Mouse (Mus musculus) brown adipose tissue, adult 24 weeks (tissue): ENCODE measurements around the gene Tnfrsf25. TPM values are rescaled to one million over a fixed set of nuclear protein-coding genes. Genes with fewer than 3 reads are reported as not detected.
A peak's percentile ranks its signal among the peaks of the same experiment; 100 is the strongest.

Experiments used
- H3K27ac ChIP-seq: fragments of 200-500 bp; replicated peaks from 2 replicates; pipeline ENCODE4 v1.5.1; 2012; ENCODE audit warnings: low read depth, mild to moderate bottlenecking, low read length
- H3K4me1 ChIP-seq: fragments of 200-500 bp; 2 replicates; pipeline ENCODE4 v1.6.1; 2012; ENCODE audit warnings: low read length, mixed read lengths; ENCODE audit not compliant: control insufficient read depth, insufficient read depth, insufficient read length
- H3K4me3 ChIP-seq: fragments of 200-500 bp; 2 replicates; pipeline ENCODE4 v1.5.1; 2012; ENCODE audit warnings: low read depth, mild to moderate bottlenecking, low read length, moderate library complexity; ENCODE audit not compliant: insufficient read depth
- polyA plus RNA-seq: library from polyadenylated mRNA; stranded (reverse); fragments of >200 nt; gene quantifications from 2 replicates; pipeline ENCODE4 v1.2.4, GENCODE M21; 2012; ENCODE audit not compliant: missing spikeins, insufficient read depth, insufficient read length

Gene Tnfrsf25
- polyA plus RNA-seq, 1 experiment, result not detected

- Histone ChIP-seq H3K4me3 (no peak overlapping the region), H3K4me1 (no peaks in the 10 kb centered on the region), H3K27ac (no peak overlapping the region)
These were observed 13.8 kb upstream of the Tnfrsf25 start for GRCm38 (mm10) chr4:152101921-152102320.

- no peak overlapping the region for H3K4me3 ChIP-seq
- H3K4me1 ChIP-seq, result no peaks in the 10 kb centered on the region
- no peak overlapping the region for H3K27ac ChIP-seq
These were observed 12.7 kb upstream of the Tnfrsf25 start for GRCm38 (mm10) chr4:152103025-152103424.

- Histone ChIP-seq H3K4me1 (no peaks in the 10 kb centered on the region), H3K27ac (no peak overlapping the region), H3K4me3 (no peak overlapping the region)
These were observed 9.0 kb upstream of the Tnfrsf25 start for GRCm38 (mm10) chr4:152106746-152107145.

GRCm38 (mm10) chr4:152107493-152107892, 8.2 kb upstream of the Tnfrsf25 start:
- H3K4me1 ChIP-seq, result no peaks in the 10 kb centered on the region
- H3K27ac ChIP-seq, result no peak overlapping the region
- H3K4me3 ChIP-seq, result no peak overlapping the region

- Histone ChIP-seq H3K27ac (no peak overlapping the region), H3K4me3 (no peak overlapping the region), H3K4me1 (no peaks in the 10 kb centered on the region)
These were observed 7.7 kb upstream of the Tnfrsf25 start for GRCm38 (mm10) chr4:152107971-152108509.

GRCm38 (mm10) chr4:152108673-152109072, 7.1 kb upstream of the Tnfrsf25 start:
- Histone ChIP-seq H3K4me1 (no peaks in the 10 kb centered on the region), H3K4me3 (no peak overlapping the region), H3K27ac (no peak overlapping the region)

DNA sequence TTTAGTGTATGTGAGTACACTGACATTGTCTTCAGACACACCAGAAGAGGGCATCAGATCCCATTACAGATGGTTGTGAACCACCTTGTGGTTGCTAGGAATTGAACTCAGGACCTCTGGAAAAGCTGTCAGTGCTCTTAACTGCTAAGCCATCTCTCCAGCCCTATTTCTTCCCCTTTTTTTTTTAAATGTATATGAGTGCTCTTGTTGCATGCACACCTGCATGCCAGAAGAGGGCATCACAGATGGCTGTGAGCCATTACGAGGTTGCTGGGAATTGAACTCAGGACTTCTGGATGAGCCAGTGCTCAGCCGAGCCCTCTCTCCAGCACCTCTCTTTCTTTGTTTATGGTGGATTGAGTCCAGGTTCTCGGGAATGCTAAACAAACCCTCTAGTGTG, 6.2 kb upstream of the Tnfrsf25 start:
- no peak overlapping the region for H3K27ac ChIP-seq
- H3K4me1 ChIP-seq, result no peaks in the 10 kb centered on the region
- no peak overlapping the region for H3K4me3 ChIP-seq

GRCm38 (mm10) chr4:152110689-152111088, 5.0 kb upstream of the Tnfrsf25 start:
- Histone ChIP-seq H3K27ac (no peak overlapping the region), H3K4me1 (no peaks in the 10 kb centered on the region), H3K4me3 (no peak overlapping the region)

DNA sequence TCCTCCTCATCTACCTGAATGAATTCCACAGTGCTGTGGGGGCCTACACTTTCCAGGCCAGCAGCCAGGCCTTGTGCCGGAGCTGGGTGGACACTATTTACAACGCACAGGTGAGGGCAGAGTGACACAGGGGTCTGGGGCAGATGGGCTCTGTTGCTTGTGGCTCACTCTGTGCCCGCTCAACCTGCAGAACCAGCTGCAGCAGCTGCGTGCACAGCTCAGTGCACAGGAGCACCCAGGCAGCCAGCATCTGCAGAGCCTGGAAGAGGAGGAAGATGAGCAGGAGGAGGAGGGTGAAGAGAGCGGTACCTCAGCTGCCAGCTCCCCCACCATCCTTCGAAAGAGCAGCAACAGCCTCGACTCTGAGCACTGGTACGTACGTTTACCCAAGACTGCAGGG, 3.4 kb upstream of the Tnfrsf25 start:
- Histone ChIP-seq H3K27ac (no peak overlapping the region), H3K4me1 (no peaks in the 10 kb centered on the region), H3K4me3 (no peak overlapping the region)

- H3K27ac ChIP-seq, result no peak overlapping the region
- no peaks in the 10 kb centered on the region for H3K4me1 ChIP-seq
- no peak overlapping the region for H3K4me3 ChIP-seq
These were observed 1.7 kb upstream of the Tnfrsf25 start for GRCm38 (mm10) chr4:152114080-152114479.

DNA sequence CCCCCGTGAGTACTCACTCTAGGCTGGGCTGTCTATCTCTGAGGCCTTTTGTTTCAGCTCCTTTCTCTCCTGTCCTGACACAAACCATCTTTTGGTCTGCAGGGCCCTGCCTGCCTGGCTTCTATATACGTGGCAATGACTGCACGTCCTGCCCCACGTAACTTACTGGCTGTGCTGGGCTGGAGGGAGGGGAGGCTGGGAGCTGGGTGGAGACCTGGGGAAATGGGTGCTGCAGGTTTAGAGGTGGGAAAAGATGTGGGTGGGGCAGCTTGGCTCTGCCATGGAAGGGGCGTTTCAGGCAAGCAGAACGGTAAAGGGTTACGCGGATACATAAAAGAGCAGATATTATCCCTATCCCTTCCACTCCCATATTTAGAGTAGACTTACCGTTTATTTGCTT, 1.8 kb downstream of the Tnfrsf25 start:
- Histone ChIP-seq H3K4me3 (no peak overlapping the region), H3K27ac (no peak overlapping the region), H3K4me1 (peaks cover 5% of the 10 kb centered on the region; the same call in 1 of the 2 replicates)

DNA sequence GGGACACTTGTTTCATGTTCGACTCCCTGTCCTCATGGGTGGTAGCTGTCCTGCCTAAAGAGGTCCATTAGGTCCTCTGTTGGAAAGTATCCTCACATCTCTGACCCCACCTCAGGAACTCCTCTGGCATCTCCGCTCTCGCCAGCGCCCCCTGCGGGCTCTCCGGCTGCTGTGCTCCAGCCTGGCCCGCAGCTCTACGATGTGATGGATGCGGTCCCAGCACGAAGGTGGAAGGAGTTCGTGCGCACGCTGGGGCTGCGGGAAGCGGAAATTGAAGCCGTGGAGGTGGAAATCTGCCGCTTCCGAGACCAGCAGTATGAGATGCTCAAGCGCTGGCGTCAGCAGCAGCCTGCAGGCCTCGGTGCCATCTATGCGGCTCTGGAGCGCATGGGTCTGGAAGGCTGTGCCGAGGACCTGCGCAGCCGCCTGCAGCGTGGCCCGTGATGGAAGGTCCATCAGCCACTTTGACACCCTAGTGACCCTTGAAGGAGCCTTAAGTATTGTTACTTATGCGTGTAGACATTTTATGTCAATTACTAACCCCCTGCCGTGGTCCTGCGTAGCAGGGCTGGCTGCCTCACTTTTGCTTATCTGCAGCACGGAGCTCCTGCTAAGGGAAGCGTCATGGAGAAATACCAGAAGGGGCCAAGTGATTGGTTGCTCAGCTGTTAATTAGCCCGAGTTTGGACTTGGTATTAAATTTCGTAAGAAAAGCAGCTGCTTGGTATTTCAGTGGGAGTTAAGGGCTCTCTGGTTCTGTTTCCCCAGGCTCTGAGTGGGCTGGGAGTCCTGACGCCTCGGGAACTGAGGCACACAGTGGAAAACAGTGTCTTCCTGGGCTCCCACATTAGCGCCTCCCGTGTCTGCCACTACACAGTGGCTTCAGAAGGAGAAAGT, 3.9 kb downstream of the Tnfrsf25 start:
- no peak overlapping the region for H3K4me3 ChIP-seq
- peaks cover 7% of the 10 kb centered on the region; the same call in 1 of the 2 replicates for H3K4me1 ChIP-seq

DNA sequence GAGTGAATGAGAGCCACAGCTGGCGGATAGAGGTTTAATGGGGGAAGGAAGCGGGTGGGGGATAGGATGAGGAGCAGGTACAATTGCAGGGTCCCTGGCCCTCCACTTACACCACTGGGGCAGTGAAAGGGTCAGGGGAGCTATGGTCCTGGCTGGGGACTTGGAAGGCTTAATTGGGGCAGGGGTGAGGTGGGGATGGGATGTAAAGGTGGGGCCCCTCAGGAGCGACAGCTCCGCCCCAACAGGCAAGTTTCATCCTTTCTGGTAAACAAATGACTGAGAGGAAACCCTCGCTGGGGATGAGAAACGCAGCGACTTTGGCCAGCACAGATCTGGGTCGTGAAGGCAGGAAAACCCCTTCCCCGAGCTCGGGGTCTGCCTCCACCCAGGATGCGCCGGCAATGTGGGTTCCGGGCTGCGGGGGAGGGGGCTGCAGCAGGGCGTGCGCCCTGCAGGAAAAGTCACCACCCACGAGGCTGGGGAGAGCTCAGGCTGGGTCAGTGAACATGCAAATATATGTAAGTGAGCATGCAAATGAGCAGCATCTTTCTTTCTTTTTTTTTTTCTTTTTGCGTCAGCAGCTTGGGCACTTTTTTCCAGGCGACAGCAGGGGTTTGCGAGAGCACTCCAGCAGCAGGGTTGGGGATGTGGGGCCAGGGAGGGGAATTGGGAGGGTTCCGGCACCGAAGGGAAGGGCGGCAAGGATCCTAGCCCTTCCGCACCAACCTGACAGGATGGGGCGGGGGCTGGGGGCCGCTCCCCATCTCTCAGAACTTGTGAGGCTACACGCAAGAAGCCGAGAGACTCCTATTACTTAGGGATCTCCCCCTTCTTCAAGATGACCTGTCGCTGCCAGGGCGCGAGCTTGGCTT, 4.8 kb downstream of the Tnfrsf25 start:
- Histone ChIP-seq H3K4me1 (peaks cover 7% of the 10 kb centered on the region; the same call in 1 of the 2 replicates), H3K4me3 (peak overlapping the region; percentile 36), H3K27ac (no peak overlapping the region)

More for the DNA sequence above, 3.9 kb downstream of the Tnfrsf25 start:
- no peak overlapping the region for H3K27ac ChIP-seq

- Histone ChIP-seq H3K4me1 (peaks cover 7% of the 10 kb centered on the region; the same call in 1 of the 2 replicates), H3K4me3 (peak overlapping the region; percentile 36), H3K27ac (no peak overlapping the region)
These were observed 5.4 kb downstream of the Tnfrsf25 start for GRCm38 (mm10) chr4:152121183-152121505.

DNA sequence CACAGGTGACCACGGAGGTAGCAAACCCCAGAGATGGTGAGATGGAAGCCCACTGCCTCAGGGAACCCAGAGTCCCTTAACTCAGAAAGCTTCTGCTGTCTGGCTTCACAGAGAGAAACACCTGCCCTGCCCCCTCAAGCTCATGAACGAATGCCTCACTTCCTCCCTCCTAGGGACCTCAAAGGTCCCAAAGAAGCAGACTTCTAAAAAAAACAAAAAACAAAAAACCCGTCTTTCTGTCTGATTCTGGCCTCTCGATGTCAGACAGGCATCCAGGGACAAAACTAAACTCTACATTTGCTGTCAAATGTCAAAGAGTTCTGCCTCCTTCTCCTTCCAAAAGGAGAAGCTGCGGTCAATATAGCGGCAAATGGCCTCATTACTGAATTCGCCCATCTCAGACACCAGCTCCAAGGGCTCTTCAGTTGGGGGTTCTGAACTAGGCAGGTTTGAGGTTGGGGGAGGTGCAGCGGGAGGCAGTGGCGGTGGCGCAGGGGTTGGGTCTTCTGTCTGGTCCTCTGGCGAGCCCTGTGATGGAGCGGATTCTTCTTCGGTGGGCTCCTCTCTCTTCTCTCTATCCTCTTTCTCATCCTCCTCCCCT, 8.7 kb downstream of the Tnfrsf25 start:
- Histone ChIP-seq H3K4me1 (peaks cover 7% of the 10 kb centered on the region; the same call in 1 of the 2 replicates), H3K4me3 (peak overlapping the region; percentile 46; the same call in 1 of the 2 replicates), H3K27ac (no peak overlapping the region)
